Mouse (Mus musculus) midbrain, postnatal 0 days (tissue): ENCODE results near the gene Stard13. TPM values are rescaled to one million over a fixed set of nuclear protein-coding genes. Genes with fewer than 3 reads are reported as not detected.

Experiments used
- ATAC-seq: fragments of 200-750 bp; cut with Nextera tagmentation; 2 replicates; pipeline ENCODE4 v1.8.0; 2017; ENCODE audit warnings: moderate number of reproducible peaks, mild to moderate bottlenecking, moderate TSS enrichment, moderate library complexity; ENCODE audit not compliant: low FRiP score
- DNase-seq: peaks from one replicate; pipeline ENCODE4 v3.0.0-alpha.2; 2015; ENCODE audit warnings: low spot score
- H3K27ac ChIP-seq: fragments of 300-500 bp; sonication (generic); 2 replicates; pipeline ENCODE4 v1.5.1; 2014; ENCODE audit warnings: low read depth, mild to moderate bottlenecking, low read length, mixed read lengths
- H3K27me3 ChIP-seq: fragments of 300-500 bp; sonication (generic); 2 replicates; pipeline ENCODE4 v1.6.1; 2014; ENCODE audit warnings: low read length, control low read depth, mixed read lengths; ENCODE audit not compliant: insufficient read depth
- H3K36me3 ChIP-seq: fragments of 300-500 bp; sonication (generic); 2 replicates; pipeline ENCODE4 v1.6.1; 2014; ENCODE audit warnings: low read length, control low read depth, mixed read lengths; ENCODE audit not compliant: insufficient read depth
- H3K4me1 ChIP-seq: fragments of 300-500 bp; sonication (generic); 2 replicates; pipeline ENCODE4 v1.6.1; 2014; ENCODE audit warnings: mild to moderate bottlenecking, control low read depth, antibody characterized with exemption, low read length, mixed read lengths; ENCODE audit not compliant: insufficient read depth
- H3K4me2 ChIP-seq: fragments of 300-500 bp; sonication (generic); 2 replicates; pipeline ENCODE4 v1.6.1; 2014; ENCODE audit warnings: low read depth, mild to moderate bottlenecking, low read length, mixed read lengths; ENCODE audit not compliant: poor library complexity, severe bottlenecking
- H3K4me3 ChIP-seq: fragments of 300-500 bp; sonication (generic); 2 replicates; pipeline ENCODE4 v1.5.1; 2014; ENCODE audit warnings: low read depth, mild to moderate bottlenecking, low read length, moderate library complexity
- H3K9ac ChIP-seq: fragments of 300-500 bp; sonication (generic); replicated peaks from 2 replicates; pipeline ENCODE4 v1.6.1; 2014; ENCODE audit warnings: mild to moderate bottlenecking, low read length, moderate library complexity, mixed read lengths; ENCODE audit not compliant: poor library complexity, severe bottlenecking
- H3K9me3 ChIP-seq: fragments of 300-500 bp; sonication (generic); 2 replicates; pipeline ENCODE4 v1.6.1; 2016; ENCODE audit warnings: low read length, control low read depth
- CTCF ChIP-seq: IDR thresholded peaks from 2 replicates; pipeline ENCODE4 v1.5.1; 2016; ENCODE audit warnings: antibody characterized with exemption, mild to moderate bottlenecking
- WGBS: fragments of 180-500 bp; shearing (Covaris S2); extraction: QIAGEN DNeasy Blood & Tissue Kit; methylation state at CpG from one replicate; pipeline ENCODE4 v1.1.7; 2014; 5-methylcytosine and 5-hydroxymethylcytosine counted together
- polyA plus RNA-seq: library from polyadenylated mRNA; unstranded; fragments of >200 nt; fragmentation: Nextera tagmentation; extraction: Ambion mirVana; gene quantifications from 2 replicates; pipeline ENCODE4 v1.2.1, GENCODE M21; 2015
- total RNA-seq: library from RNA; depleted of rRNA; stranded (reverse); fragments of >200 nt; gene quantifications from 2 replicates; pipeline ENCODE4 v1.2.3, GENCODE M21; 2014

Stard13 gene
- total and polyA plus RNA-seq, 2 experiments from 2014 or later: 2.1 to 27.2 TPM

DNA sequence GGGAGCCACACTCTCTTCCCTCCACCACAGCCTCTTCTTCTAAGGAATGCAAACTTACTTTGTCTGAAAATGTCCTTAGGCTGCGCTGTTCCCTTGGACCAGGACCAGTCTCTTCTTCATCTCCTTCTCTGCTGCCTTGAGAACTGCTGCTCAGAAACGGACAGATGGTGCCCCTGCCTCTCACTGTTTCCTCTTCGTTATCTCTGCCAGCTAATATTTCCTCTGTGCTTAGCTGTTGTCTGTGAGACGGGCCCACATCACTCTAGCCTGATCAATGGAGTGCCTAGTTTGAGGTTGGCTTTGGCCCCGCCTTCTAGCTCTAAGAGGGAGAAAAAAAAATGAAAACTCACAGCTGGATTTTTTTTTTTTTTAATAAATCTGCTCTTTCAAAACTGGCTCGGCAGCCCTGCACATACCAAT, 106.3 kb downstream of the Stard13 start:
- Histone ChIP-seq H3K4me1 (no peaks in the 10 kb centered on the region), H3K9ac (no peak overlapping the region), H3K4me2 (no peak overlapping the region), H3K27ac (no peak overlapping the region), H3K4me3 (no peak overlapping the region), H3K27me3 (no peaks in the 10 kb centered on the region), H3K9me3 (no peaks in the 10 kb centered on the region), H3K36me3 (no peaks in the 10 kb centered on the region)
- ATAC-seq (no peak), DNase-seq (peak; percentile 13)
- 62% methylated on average over 6 of the region's 6 CpGs for WGBS
- no peak for TF ChIP-seq CTCF

DNA sequence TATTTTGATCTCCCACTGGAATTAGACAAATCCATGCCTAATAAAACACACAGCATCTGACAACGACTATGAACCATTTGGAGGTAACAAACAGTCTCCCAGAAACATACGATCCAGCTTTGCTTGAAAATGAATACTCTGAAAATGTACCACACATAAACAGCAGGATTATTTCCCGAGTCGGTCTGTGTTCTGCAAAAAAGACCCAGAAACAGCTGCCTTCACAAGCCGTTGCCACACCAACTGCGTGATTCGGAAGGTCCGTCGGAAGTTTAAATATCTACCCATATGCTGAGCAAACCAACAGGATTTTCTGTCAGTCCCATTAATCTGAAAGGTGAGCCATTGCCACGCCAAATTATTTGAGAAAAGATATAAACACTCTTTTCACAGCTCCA, 107.0 kb downstream of the Stard13 start:
- Histone ChIP-seq H3K9me3 (no peaks in the 10 kb centered on the region), H3K9ac (no peak overlapping the region), H3K36me3 (no peaks in the 10 kb centered on the region), H3K4me3 (no peak overlapping the region), H3K4me2 (no peak overlapping the region), H3K27ac (no peak overlapping the region), H3K27me3 (no peaks in the 10 kb centered on the region), H3K4me1 (no peaks in the 10 kb centered on the region)
- no peak for ATAC-seq
- DNase-seq: no peak
- TF ChIP-seq CTCF: no peak
- 72% methylated on average over 10 of the region's 10 CpGs for WGBS

DNA sequence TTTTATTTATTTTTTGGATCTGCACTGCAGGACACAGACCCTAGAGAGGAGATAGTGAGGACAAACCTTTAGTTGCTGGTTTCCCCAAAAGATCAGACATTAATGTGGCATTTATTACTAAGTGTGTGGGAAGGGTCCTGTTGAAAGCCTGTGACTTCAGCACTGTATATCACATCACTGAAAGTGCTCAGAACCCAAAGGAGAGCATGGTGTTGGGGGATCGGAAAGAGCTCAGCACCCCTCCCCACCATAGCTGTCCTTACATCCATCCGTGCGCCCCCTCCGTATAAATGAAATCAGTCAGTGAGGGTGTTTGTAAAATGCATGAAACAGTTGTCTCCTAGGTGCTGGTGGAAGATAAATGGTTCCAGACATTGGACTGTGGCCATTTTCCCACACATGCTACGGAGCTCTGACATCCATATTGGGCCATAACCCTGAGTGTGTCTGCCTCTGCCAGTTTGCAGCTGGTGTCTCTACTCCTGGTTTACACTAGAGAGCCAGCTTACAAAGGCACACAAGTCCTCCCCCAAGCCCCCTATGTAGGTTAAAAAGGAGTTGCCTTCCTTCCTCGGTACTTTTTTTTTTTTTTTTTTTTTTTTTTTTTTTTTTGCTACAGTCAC, 107.5 kb downstream of the Stard13 start:
- no peaks in the 10 kb centered on the region for H3K27me3 ChIP-seq
- H3K9me3 ChIP-seq: no peaks in the 10 kb centered on the region
- no peak overlapping the region for H3K4me3 ChIP-seq
- 72% methylated on average over 6 of the region's 6 CpGs for WGBS
- H3K36me3 ChIP-seq: no peaks in the 10 kb centered on the region
- no peak overlapping the region for H3K27ac ChIP-seq
- DNase-seq: peak; percentile 32
- no peak overlapping the region for H3K9ac ChIP-seq
- no peak for ATAC-seq
- no peak for TF ChIP-seq CTCF
- H3K4me2 ChIP-seq: no peak overlapping the region
- H3K4me1 ChIP-seq: no peaks in the 10 kb centered on the region

DNA sequence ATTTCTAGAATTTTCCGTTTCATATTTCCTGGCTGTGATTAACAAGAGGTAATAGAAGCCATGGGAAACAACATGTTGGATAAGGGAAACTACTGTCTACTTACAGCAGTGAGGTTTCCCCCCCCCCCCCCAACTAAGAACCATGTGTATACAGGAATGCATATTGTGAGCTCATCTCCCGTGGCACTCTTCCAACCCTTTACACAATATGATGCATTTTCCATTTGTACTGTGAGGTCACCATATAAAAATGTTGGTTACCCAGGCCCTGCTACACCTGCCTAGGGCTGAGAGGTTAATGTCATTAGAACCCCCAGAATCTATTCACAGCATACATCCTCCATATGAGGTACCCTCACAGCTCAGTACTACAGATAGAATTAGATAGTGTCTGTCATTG, 115.8 kb downstream of the Stard13 start:
- H3K27ac ChIP-seq: no peak overlapping the region
- no peak for DNase-seq
- no peaks in the 10 kb centered on the region for H3K9me3 ChIP-seq
- H3K4me1 ChIP-seq: no peaks in the 10 kb centered on the region
- ATAC-seq: no peak
- TF ChIP-seq CTCF: no peak
- H3K4me2 ChIP-seq: no peak overlapping the region
- H3K36me3 ChIP-seq: no peaks in the 10 kb centered on the region
- no peak overlapping the region for H3K4me3 ChIP-seq
- no peak overlapping the region for H3K9ac ChIP-seq
- H3K27me3 ChIP-seq: no peaks in the 10 kb centered on the region
- WGBS: 90% methylated on average over 2 of the region's 2 CpGs

DNA sequence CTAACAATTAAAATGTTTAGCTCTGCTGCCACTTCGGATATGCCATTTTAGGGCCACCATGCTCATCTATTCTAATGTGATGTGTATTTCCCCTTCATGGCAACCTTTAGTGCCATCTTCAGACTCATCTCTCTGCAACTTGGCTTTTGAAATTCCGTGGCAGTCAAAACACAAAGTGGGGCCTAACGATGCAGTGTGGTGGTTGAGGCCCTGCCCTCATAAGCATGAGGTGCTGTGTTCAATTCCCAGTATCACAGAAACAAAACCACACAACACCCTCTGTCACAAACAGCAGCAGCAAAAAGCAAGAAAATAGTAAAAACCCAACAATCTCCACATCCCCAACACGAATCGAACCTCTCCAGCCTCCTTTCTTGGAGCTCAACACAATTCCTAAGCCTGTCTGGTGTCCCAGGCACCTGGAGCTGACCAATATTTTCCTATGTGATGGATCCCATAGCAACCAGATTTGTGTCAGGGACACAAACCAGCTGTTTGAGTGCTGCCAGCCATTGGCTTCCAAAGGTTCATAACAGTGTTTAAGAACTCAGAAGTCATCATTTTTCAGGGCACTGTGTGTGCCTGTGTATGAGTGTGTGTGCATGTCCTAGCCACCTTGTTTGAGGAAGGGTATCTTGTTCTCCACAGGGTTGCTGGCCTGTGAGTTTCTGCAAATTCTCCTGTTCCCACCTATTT, 117.3 kb downstream of the Stard13 start:
- ATAC-seq: no peak
- Histone ChIP-seq H3K4me3 (no peak overlapping the region), H3K4me2 (no peak overlapping the region), H3K27me3 (no peaks in the 10 kb centered on the region), H3K9ac (no peak overlapping the region), H3K36me3 (no peaks in the 10 kb centered on the region), H3K4me1 (no peaks in the 10 kb centered on the region), H3K9me3 (no peaks in the 10 kb centered on the region), H3K27ac (no peak overlapping the region)
- DNase-seq: no peak
- 92% methylated on average over 5 of the region's 5 CpGs for WGBS
- TF ChIP-seq CTCF: no peak

DNA sequence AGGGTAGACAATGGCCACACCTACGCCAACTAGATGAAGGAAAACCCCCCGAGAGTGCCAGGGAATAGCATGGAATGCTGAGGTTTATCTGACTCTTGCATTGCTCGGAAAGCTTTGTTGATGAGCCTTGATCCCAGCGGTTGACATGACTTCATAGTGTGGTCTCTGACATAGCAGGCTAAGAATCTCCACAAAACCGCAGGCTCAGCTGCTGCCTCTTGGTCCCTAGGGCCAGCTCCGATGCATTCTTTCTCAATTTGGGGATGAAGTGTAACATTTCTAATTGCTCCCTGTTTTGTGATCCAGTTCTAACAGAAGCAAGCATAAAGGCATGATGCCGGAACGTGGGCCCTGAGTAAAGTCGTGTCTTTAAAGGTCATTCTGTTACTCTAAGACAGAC, 120.9 kb downstream of the Stard13 start:
- no peak overlapping the region for H3K4me3 ChIP-seq
- H3K9me3 ChIP-seq: no peaks in the 10 kb centered on the region
- no peak overlapping the region for H3K4me2 ChIP-seq
- WGBS: 84% methylated on average over 9 of the region's 9 CpGs
- DNase-seq (no peak), ATAC-seq (no peak)
- H3K27ac ChIP-seq: no peak overlapping the region
- TF ChIP-seq CTCF: no peak
- no peaks in the 10 kb centered on the region for H3K27me3 ChIP-seq
- H3K36me3 ChIP-seq: no peaks in the 10 kb centered on the region
- no peaks in the 10 kb centered on the region for H3K4me1 ChIP-seq
- H3K9ac ChIP-seq: no peak overlapping the region
